Mouse (Mus musculus) kidney, postnatal 10 days (tissue): ENCODE data around the gene Sec11a.
"Not testable (repeated sequence)": the region's sequence is repeated elsewhere in the genome, so short reads cannot be mapped to it uniquely, and the experiment has no call there.

Experiments
- DNase-seq: peaks from one replicate; pipeline ENCODE4 v3.0.0; 2021; ENCODE audit warnings: mixed read lengths

The Sec11a gene

DNA sequence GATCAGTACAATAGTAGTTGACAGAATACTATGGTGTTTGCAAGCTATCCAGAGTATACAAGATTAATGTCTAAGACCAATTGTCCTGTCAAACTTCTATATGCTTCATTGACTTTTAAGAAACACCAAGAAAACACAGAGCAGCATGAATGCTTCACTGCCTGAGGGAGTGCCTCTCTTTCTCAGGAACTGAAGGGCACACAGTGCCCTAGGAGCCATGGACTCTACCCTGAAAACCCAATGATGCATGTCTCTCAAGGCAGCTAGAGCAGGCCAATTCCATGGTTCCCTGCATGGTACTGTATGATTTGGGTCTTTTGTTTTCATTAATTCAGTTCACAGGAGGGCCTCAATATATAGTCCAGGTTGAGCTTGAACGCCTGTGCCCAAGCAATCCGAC is 6.7 kb upstream of the Sec11a start:
- no peak for DNase-seq

DNA sequence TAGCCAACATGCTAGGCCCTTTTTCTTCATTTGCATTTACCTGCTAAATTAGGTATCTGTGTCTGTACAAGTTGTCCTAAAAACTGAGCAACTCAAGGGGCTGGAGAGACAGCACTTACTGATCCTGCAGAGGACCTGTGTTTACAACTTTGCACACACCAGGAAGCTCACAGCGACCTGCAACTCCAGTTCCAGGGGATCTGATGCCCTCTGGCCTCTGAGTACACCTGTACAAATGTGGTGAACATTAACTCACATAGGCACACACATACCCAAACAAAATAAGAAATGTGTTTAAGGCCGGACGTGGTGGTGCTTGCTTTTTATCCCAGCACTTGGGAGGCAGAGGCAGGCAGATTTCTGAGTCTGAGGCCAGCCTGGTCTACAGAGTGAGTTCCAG is 4.6 kb upstream of the Sec11a start:
- DNase-seq = no peak

DNA sequence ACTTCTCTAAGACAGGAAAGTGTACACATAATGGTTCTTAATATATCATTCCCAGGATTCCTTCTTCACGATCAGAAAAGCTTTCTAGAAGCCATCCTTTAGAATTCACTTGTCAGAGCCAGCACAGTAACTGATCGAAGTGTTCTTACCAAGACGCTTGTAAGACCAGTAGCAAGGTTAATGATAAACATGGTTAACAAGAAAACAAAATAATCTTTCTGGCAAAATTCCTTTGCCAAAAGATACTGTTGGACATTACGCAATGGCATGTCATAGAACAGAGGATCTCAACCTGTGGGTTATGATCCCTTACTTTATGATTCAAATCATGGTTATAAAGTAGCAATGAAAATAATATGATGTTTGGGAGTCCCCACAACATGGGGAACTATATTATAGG is 3.9 kb upstream of the Sec11a start:
- DNase-seq = no peak

DNA sequence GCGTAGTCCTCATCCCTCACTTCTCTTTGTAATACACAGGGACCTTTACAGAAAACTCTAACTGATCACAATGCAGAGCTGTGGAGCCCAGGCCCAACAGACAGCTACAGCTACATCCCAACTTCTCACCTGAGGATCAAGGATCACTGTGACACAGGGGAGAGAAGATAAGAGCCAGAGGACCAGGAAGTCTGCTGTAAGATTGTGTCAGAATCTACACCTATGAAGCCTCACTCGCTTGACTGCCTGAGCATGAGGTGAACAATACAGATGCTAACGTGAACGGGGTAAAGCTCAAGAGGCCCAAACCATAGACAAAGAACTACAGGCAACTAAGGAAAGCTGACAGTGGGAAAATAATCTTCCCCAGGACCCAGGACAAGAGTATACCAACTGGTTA is 7.8 kb downstream of the Sec11a start:
- DNase-seq = no peak

DNA sequence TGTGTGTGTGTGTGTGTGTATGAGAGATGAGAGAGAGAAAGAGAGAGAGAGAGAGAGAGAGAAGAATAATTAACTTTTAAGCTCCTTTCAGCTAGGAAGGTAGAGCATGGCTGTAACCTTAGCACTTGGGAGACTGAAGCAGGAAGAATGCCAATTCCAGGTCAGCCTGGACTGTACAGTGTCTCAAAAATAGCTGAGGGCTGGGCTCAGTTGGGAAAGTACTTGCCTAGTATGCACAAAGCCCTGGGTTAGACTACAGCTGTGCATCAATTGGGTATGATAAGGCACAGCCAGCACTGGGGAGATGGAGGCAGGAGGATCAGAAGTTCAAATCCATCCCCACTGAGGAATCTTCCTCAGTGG is 10.3 kb downstream of the Sec11a start:
- not testable (repeated sequence) for DNase-seq

DNA sequence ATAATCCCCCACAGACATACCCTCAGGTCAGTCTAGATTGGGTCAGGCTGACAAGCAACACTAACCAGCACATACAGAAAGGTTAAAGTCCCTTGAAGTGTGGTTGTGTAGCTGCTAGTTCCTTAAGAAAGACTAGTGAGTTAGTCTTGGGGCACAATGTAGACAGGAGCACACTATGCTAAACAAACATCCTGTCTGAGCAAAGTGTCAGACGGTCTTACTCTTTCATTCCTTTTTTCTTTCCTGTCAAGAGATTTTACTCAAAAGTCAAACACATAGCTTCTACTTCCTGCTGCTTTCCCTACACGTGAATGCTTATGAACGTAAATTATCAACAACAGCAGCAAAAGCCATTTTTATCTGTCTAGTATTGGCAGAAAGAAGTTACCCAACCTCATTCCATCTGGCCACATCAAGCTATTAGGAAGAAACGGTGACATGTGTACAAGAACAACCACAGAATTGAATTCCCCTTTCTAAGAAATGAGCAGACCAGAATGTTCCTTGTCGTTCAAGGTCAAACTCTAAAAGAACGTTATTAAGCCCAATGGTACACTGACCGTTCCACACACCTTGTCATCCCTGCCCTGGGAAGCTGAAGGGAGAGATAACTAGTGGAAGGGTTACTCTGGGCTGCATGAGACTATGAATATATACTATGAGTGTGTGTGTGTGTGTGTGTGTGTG is 10.8 kb downstream of the Sec11a start:
- not testable (repeated sequence) for DNase-seq

DNA sequence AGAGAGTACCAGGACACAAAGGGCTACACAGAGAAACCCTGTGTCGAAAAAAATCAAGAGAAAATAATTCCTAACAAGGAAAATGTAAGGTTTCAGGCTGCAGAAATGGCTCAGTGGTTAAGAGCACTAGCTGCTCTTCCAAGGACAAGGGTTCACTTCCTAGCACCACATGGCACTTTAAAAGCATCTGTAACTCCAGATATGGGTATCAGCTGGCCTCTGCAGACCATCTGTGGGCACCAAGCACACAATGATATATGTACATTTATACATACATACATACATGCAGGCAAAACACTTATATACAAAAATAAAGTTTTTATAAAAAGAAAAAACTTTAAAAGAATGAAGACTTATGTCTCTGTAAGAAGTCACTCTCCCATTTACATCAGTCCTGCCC is 11.7 kb downstream of the Sec11a start:
- DNase-seq = no peak

DNA sequence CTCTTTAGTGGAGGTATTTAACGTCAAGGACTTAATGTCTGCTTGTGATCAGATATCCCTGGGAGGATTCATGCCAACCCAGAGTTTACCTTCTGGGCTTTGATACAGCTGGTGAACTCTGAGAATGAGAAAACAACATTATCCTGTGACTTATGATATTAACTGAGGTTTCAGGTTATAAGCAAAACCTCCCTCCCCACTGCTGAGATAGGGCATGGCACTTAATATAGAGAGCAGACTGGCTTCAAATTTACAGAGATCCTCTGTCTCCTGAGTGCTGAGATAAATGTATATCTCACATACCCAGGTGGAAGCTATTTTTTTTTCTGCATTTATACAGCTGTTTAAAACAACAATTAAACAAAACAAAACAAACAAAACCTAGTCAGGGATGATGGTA is 14.8 kb downstream of the Sec11a start:
- no peak for DNase-seq

DNA sequence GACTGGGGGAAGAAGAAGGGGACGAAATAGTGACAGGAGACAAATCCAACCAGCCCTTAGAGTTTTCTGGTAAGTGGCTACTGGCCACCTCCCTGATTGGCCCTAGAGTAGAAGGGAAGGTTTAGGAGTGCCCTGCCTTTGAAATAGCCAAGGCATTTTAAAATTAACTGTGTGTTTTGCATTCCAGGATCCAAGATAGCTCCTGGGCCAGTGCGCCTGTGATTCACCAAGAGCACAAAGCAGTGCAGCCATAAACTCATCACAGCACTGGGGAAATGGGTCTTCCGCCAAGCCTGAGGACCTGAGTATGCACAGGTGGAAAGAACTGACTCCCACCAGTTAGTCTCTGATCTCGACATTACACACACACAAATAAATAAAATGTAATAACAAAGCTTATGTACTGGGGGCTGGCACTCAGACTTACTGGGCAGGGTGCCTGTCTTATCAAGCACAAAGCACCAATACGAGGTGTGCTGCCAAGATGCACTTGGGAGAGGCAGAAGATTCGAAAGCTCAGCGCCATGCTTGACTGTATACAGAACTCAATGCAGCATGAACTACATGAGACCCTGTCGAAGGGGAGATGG is 15.9 kb downstream of the Sec11a start:
- DNase-seq = no peak

DNA sequence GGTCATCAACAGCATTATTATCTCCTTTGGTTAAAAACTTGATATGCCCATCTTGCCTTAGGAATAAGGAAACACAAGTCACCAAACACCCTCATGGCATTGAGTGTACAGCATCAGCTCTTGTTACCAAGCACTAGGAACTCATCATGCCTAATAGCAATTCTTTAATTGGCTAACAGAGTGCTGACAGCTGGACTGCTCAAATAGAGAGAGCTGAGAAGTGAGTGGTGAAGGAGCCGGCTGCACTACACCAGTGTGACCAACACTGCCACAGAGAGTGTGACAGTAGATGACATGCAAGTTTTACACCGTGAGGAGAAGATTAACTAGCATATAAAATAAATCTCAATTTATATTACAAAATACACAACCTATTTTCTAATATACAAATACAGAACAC is 24.4 kb downstream of the Sec11a start:
- no peak for DNase-seq

DNA sequence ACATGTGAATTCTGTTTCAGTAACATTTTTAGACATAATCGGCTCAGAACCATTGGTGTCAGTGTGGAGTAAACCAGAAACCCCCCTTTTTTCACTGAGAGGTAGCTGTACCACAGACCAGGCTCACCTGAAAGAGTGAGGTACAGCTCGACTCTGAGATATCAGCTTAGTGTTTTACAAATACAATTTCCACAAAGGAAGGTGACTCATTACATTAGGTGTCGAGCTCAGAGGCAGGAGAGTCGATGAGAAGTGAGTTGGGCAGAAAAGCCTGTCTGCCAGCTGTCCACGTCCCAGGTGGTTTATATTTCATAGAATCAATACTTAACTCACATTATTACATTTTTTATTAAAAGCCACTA is 28.0 kb downstream of the Sec11a start:
- no peak for DNase-seq

DNA sequence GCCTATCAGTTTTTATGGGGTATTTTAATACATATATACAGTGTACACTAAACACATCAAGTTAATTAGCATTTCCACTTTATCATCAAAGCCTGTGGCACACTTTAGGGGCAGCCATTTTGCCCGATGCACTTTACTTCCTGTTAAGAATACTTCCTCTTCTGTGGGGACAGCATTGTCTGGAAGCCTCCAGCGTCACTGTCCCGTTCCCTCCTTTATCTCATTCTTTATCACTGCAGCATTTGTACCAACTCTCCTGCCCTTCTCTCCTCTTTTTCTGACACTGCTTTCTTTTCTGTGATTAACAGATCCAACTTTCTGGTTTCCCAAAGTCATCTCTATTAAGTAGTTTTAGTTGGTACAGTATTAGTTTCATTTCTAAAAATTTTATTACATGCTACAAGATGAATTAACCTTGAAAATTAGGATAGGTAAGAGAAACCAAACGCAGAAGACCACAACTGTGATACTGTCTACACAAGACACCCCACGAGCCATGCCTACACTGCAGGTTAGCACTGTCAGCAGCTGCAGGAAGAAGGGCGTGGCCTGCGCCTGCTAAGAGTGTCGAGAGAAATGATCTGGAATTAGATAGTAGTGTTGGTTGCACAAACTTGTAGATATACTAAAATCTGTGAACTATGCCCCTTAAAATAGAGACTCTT is 28.5 kb downstream of the Sec11a start:
- DNase-seq = no peak

DNA sequence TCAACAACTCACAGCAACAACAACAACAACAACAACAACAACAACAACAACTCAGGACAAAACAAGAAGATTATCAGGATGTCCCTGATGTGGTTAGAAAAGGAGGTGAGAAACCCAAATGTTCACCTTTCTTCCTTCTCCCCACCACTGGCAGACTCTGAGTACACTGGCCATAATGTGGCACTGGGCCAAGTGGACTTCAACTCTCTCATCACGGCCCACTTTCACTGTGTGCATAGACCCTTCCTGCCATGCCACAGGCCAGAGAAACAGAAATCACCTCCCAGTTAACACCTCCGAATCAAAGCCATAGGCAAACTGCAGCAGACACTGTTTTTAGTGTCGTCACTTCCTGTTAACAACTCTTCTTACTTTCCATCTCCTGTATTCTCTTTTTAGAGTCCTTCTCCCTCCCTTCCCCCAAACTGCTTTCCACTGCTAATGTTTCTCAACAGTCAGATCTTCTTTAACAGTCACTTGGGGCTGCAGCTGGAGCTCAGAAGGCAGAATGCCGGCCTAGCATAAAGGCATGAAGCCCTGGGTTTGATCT is 29.6 kb downstream of the Sec11a start:
- peak; percentile 64 for DNase-seq

DNA sequence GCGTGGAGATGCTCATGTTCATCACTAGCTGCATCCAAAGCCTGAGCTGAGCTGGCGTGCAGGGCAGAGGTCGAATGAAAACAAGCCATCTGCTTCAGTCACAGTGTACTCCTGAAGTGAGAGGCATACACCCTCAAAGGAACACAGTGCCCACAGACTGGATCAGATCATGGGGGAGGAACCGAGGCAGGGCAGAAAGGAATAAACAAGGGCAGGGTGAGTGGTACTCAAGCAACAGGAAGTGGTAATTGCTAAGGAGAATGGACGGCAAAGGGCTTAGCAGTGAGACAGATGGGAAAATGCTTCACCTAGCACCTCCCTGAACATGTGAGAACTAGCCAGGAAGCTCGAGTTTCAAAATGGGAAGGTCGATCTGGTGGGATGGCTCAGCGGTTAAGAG is 35.1 kb downstream of the Sec11a start:
- DNase-seq = no peak

DNA sequence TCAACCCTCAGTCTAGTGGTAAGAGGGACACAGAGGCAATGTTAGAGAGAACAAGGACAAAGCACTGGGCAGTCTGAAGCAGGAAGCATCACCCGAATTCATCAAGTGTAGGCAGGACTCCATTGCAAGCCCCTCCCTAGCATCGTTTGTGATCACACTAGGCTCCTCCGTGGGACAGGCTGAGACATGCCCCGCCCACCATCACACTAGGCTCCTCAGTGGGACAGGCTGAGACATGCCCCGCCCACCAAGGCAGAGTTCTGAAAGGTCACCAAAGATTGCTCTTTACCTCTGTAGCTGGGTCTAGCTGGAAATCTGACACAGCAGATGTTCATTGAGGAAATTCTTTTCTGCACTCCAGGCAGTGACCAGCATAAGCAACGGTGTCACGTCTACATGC is 36.5 kb downstream of the Sec11a start:
- no peak for DNase-seq

DNA sequence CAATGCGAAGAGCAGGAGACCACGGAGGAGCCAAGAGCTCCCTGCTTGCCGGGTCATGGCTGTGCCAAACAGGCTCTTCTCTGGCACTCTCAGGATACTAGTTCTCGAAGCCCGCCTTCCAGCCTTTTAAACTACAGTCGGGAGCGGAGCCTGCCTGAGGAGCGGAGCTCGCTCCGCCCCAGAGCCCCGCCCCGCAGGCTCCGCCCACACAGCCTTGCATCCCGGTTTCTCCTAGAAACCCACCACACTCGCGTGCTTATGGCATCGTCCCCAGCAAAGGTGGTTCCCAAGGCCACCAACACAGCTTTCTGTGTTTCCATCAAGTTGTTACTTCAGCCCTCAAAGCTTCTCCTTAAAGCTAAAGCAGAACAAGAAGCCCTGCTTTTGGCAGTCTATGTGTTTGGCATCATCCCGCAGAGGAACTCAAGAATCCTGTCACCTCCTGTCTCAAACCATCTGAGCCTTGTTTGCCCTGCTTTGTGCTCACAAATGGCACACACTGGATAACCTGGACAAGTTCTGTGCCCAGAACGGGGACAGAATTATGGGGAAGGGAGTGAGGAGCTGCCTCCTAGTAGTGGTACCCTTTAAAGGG is 42.6 kb downstream of the Sec11a start, which contains the start of gene Nmb:
Gene Nmb (minus strand): TSS at position 156 of the 595 bp plus-strand sequence.
- peak; percentile 84 for DNase-seq

DNA sequence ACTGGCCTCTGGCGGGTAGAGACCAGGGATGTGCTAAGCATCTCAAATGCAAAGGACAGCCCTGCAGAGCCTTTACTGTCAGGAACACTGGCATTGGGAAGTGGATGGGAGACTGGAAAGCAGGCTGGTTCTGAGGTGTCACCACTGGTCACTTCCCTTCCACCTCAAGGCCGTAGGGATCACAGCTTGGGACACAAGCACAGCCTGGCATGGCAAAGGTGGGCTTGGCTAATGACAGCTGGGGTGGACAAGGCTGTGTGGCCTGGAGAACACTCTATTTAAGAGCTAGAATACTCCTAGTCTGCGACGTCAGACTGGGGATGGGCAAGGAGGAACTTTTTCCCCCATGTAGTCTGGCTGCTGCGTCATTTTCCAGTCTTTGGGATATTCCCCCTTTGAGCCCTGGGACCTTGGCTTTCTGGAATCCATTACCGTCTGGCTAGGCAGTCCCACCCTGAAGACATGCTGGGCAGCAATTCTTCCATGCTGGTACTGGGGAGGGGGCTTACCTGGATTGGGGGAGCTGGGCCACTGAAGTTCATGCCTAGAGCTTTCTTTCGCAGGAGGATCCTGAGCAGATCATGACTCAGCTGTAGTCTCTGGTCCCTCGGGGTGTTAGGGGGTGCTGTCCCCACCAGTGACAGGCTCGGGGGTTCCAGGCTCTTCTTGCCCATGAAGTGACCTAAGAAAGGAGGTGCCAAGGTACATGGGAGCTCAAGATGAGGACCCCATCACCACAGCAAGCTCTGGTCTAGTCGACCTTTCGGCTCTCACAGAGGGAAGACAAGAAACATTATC is 43.8 kb downstream of the Sec11a start:
- no peak for DNase-seq

DNA sequence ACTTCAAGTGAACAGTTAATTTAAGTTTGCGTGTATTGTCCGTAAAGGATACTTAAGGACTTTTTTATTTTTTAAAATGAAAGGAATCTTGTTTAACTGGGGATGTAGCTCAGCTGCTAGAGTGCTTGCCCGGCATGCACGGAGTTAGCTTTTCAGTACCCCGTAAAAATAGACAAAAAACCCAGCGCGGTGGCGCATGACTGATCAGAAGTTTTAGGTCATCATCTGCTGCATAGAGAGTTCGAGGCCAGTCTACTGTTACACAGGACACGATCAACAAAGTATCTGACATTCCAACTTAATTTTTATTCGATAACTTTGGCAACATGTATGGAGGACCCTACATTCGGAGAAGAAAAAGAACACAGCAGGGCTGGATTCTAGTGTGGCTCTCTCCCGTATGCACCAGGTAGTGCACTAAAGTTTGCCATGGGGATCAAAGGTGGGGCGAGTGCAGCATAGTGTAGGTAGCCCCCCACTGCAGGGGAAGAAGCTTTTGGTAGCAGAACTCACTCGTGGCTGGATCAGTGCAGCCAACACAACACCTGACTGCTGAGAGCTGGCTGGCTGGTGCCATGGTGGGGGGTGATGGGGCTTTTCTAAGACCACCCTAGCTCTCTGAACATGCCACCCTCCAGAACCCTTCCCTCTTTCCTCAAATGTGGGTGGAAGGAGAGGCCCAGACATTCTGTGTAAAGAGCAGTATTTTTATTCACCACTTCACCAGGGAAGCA is 45.9 kb downstream of the Sec11a start:
- DNase-seq = peak; percentile 48

DNA sequence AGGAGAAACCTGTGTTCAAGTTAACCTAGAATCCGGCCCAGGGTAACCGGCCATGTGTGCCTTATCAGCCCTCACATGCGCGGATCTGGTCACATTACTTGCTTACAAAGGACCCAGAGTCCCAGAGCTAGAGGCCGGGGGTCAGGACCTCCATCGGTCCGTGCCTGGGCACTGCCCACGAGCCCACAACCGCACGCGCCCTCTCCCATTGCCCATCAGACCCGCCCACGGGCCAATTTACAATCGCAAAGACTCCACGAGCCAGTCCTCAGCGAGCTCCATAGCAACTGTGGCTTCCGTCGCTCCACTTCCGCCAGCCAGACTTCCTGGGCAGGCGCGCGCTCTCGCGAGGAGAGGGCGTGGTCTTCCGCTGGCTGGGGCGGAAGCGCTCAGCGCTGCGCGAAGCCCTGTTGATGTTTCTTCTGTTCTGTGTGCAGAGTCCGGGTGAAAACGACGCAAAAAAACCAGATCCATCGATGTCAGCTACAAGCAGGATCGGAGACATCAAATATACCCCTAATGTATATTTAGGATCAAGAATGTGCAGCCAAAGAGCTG is 46.6 kb downstream of the Sec11a start, which contains the start of gene Wdr73:
Gene Wdr73 (minus strand): TSS at position 326 of the 558 bp plus-strand sequence.
- peak; percentile 95 for DNase-seq

DNA sequence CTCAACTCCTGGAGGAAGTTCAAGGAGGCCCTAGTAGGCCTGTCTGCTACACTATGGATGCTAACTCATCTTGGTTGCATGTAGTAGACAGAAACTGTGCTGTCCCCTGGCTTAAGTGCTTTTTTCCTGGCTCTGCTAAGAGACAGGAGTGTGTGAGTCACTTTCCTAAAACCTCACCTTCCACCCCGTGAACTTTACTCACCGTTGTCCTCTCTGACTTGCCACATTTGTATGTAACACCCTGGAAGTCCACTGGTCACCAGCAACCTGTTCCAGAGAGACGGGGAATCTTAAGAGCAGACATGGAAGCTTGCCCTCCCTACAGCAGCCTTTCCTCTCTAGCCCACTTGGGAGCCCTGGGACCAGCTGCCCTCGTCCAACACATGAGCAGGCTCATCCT is 49.9 kb downstream of the Sec11a start:
- no peak for DNase-seq

DNA sequence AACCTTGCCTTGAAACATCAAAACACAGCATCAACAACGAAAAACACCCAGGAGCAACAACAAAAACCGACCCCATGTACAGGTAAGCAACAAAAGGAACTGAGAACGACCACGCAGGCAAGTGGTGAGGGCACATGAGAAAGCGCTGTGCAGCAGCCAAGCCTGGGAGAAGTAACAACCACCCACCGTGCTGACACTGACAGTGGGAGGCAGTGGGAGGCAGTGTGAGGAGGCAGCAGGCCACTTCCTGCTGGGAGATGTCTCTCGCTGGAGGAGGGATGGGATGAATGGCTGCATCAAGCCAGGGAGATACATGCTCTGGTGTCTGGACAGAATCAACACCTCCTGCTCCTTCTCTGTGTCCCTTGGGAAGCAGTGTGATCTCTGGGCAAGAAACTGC is 50.4 kb downstream of the Sec11a start:
- no peak for DNase-seq
